Mouse (Mus musculus) ES-E14 (cell line): ENCODE results near the gene Eps15l1. TPM values are rescaled to one million over a fixed set of nuclear protein-coding genes. Genes with fewer than 3 reads are reported as not detected.

Experiments
- DNase-seq: peaks from one replicate; pipeline ENCODE4 v3.0.0-alpha.2; 2013; ENCODE audit warnings: low read depth, low spot score
- H3K27ac ChIP-seq: 2 replicates; pipeline ENCODE4 v1.5.1; 2012; ENCODE audit warnings: low read depth, mild to moderate bottlenecking, low read length, moderate library complexity, mixed read lengths; ENCODE audit not compliant: poor library complexity, insufficient read depth, severe bottlenecking
- H3K36me3 ChIP-seq: 2 replicates; pipeline ENCODE4 v1.6.1; 2012; ENCODE audit warnings: mild to moderate bottlenecking, low read length, moderate library complexity, mixed read lengths; ENCODE audit not compliant: control insufficient read depth, poor library complexity, insufficient read depth, severe bottlenecking
- H3K4me1 ChIP-seq, 2 experiments: fragments of 150-350 bp in 1 of 2; sonication (generic) in 1 of 2; 2 replicates each; pipeline ENCODE4 v1.6.1; 2012; ENCODE audit warnings: low read length in 2 of 2, mild to moderate bottlenecking in 1 of 2, mixed read lengths in 1 of 2; ENCODE audit not compliant: control insufficient read depth in 2 of 2, insufficient read depth in 2 of 2, poor library complexity in 1 of 2
- H3K4me3 ChIP-seq, 2 experiments: fragments of 150-350 bp in 1 of 2; sonication (generic) in 1 of 2; 2 replicates each; pipeline ENCODE4 v1.5.1; 2012; ENCODE audit warnings: low read length in 2 of 2, low read depth in 1 of 2, mild to moderate bottlenecking in 1 of 2, mixed read lengths in 1 of 2; ENCODE audit not compliant: insufficient read depth in 1 of 2, poor library complexity in 1 of 2, severe bottlenecking in 1 of 2
- H3K9ac ChIP-seq: 2 replicates; pipeline ENCODE4 v1.6.1; 2012; ENCODE audit warnings: low read depth, mild to moderate bottlenecking, low read length, mixed read lengths; ENCODE audit not compliant: poor library complexity, insufficient read depth, severe bottlenecking
- H3K9me3 ChIP-seq: fragments of 150-350 bp; sonication (generic); 2 replicates; pipeline ENCODE4 v1.6.1; 2012; ENCODE audit warnings: low read depth, mild to moderate bottlenecking, low read length; ENCODE audit not compliant: control insufficient read depth, insufficient read depth
- CHD2 ChIP-seq: IDR thresholded peaks from 2 replicates; pipeline ENCODE4 v1.6.1; 2014; ENCODE audit warnings: mild to moderate bottlenecking, low read depth, low read length, inconsistent platforms
- HCFC1 ChIP-seq: IDR thresholded peaks from 2 replicates; pipeline ENCODE4 v1.6.1; 2012; ENCODE audit warnings: low read length, inconsistent platforms, borderline replicate concordance; ENCODE audit not compliant: insufficient read depth
- MAFK ChIP-seq: IDR thresholded peaks from 2 replicates; pipeline ENCODE4 v1.6.1; 2014; ENCODE audit warnings: mild to moderate bottlenecking, low read depth, low read length, inconsistent platforms; ENCODE audit not compliant: insufficient read depth
- ZC3H11A ChIP-seq: IDR thresholded peaks from 2 replicates; pipeline ENCODE4 v1.6.1; 2012; ENCODE audit warnings: low read depth, mild to moderate bottlenecking, inconsistent platforms, low read length, borderline replicate concordance
- ZNF384 ChIP-seq: IDR thresholded peaks from 2 replicates; pipeline ENCODE4 v1.6.1; 2012; ENCODE audit warnings: low read depth, low read length, inconsistent platforms
- in situ Hi-C, 2 experiments: fragments of 600-800 bp; cut with MboI; formaldehyde crosslinking; loops; one replicate each; pipeline ENCODE4 v1.15.1; 2025; ENCODE audit warnings: low sequenced_read_pairs in 2 of 2, inconsistent platforms in 1 of 2; ENCODE audit not compliant: unreplicated experiment in 2 of 2
- total RNA-seq: library from RNA; depleted of rRNA; stranded (reverse); fragments of 300-350 nt; gene quantifications from 2 replicates; pipeline ENCODE4 v1.2.3, GENCODE M21; 2012

The Eps15l1 gene
- total RNA-seq, 1 experiment = 41.7 TPM

- no peak for DNase-seq
- H3K36me3 ChIP-seq = peaks cover 11% of the 10 kb centered on the region; the same call in 1 of the 2 replicates
- H3K27ac ChIP-seq = peak overlapping the region; percentile 37; the same call in 1 of the 2 replicates
- no peak overlapping the region for H3K4me3 ChIP-seq
- H3K9me3 ChIP-seq = no peaks in the 10 kb centered on the region
- TF ChIP-seq HCFC1 (no peak), MAFK (no peak), ZC3H11A (no peak), ZNF384 (no peak), CHD2 (no peak)
- in situ Hi-C loops = no loop called here
- peak overlapping the region; percentile 14; the same call in 1 of the 2 replicates for H3K9ac ChIP-seq
- H3K4me1 ChIP-seq = peaks cover 14% of the 10 kb centered on the region in 2 experiments
Measured at GRCm38 (mm10) chr8:72353700-72354045, 67.6 kb downstream of the Eps15l1 start.

DNA sequence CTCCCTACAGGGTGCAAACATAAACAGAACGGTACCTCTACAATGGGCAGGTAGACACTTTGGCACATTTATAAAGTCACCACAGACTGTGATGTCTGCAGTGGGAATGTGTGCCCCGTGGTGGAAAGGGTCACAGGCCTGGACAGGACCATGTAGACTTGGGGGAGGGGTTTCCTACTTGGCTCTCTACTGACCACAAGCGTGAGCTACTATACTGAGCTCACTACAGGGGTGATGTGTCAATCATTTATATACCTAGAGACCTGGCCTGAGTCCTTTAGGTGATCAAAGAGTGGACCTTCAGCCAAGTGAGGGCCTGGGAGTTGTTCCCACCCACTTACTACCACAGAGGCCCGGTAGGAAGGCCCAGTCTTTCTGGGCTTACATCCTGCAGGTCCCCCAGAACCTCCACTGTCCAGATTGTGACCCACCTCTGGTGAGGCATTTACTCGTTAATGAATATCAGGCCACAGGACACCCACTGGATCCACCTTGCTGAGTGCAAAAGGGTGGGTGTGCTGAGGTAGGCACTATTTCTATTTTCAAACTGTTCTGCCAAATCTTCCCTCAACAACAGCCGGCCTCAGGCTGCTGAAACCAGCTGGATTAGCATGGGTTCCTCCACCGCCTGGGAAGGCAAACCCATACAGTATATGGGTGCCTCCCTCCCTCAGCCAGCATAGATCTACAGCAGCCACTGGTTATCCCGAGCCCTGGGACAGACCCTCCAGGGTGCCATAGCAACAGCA is 68.1 kb downstream of the Eps15l1 start:
- Histone ChIP-seq H3K27ac (no peak overlapping the region), H3K4me1 (peaks cover 17 to 18% of the 10 kb centered on the region in 2 experiments), H3K36me3 (peaks cover 11% of the 10 kb centered on the region; the same call in 1 of the 2 replicates), H3K9me3 (no peaks in the 10 kb centered on the region), H3K9ac (no peak overlapping the region), H3K4me3 (no peak overlapping the region)
- in situ Hi-C loops = no loop called here
- DNase-seq = no peak
- TF ChIP-seq ZNF384 (no peak), HCFC1 (no peak), ZC3H11A (no peak), MAFK (no peak), CHD2 (no peak)

DNA sequence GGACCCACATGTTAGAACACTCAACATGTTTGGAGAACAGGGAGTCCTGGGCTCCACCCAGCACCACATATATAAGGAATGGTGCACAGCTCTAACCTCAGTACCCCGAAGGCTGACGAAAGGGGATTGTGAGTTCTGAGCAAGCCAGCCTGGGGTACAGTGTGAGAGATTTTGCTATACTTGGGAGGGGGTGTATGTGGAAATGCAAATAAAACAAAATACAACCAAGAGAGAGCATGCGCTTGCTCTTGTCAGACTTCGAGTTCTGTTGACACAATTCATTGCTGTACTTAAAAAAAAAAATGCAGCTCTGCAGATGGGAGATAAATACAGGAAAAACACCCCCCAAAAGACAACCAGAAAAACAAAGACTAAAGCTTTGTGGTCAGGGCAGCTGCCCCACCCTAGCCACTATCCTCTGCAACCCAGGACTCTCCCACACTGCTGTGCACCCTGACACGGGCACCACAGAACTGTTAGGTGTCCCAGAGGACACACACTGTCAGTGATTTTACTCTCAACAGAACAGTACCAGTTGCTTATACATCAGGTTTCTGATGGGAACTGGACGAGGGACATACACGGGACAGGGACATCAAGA is 69.8 kb downstream of the Eps15l1 start:
- no peak for DNase-seq
- peaks cover 17 to 18% of the 10 kb centered on the region in 2 experiments for H3K4me1 ChIP-seq
- H3K27ac ChIP-seq = no peak overlapping the region
- H3K9me3 ChIP-seq = no peaks in the 10 kb centered on the region
- in situ Hi-C loops = no loop called here
- peaks cover 6% of the 10 kb centered on the region; the same call in 1 of the 2 replicates for H3K36me3 ChIP-seq
- no peak overlapping the region for H3K9ac ChIP-seq
- H3K4me3 ChIP-seq = no peak overlapping the region
- TF ChIP-seq MAFK (no peak), ZNF384 (no peak), ZC3H11A (no peak), CHD2 (no peak), HCFC1 (no peak)

DNA sequence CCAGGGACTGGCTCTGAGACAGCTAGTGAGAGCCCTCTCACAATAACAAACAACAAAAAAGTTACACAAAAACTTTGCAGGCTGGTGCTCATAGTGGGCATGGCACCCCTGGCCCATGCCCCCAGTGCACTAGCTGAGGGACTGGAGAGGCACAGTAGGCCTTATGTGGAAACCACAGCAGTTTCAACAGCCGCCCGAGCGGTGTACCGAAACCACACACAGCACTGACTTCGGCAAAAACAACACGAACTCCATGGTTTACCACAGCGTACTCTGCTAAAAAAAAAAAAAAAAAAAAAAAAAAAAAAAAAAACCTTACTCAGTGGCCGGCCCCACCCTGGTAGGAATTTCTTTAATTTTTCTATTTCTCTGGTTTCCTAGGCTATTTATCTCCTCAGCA is 70.5 kb downstream of the Eps15l1 start:
- Histone ChIP-seq H3K4me1 (peaks cover 17 to 18% of the 10 kb centered on the region in 2 experiments), H3K9me3 (no peaks in the 10 kb centered on the region), H3K36me3 (peaks cover 4% of the 10 kb centered on the region; the same call in 1 of the 2 replicates), H3K27ac (no peak overlapping the region), H3K4me3 (no peak overlapping the region), H3K9ac (no peak overlapping the region)
- in situ Hi-C loops = no loop called here
- TF ChIP-seq ZNF384 = peak; percentile 83; the same call in 1 of the 2 replicates
- TF ChIP-seq HCFC1 = no peak
- no peak for DNase-seq

DNA sequence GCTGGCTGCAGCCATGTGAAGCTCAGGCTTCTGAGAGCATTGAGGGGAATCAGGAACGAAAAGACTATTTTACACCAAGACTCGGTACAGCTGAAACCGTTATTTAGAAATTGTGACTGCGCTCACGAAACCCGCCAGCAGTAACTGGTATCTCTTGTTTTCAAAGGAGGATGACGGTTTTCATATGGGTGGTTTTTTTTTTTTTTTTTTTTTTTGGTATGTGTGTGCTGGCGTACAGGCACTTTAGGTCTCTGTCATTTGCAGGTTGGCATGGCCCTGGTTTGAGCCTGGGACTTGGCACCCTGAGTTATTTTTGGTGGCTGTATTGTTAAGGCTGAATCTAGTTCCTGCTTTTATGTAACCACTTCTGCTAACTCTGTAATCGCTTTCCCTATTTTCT is 71.4 kb downstream of the Eps15l1 start:
- H3K9ac ChIP-seq = no peak overlapping the region
- TF ChIP-seq ZNF384 (peak; percentile 50; the same call in 1 of the 2 replicates), MAFK (no peak)
- peaks cover 8% of the 10 kb centered on the region; the same call in 1 of the 2 replicates for H3K36me3 ChIP-seq
- H3K9me3 ChIP-seq = no peaks in the 10 kb centered on the region
- no peak overlapping the region for H3K27ac ChIP-seq
- no peak overlapping the region for H3K4me3 ChIP-seq
- no peak for DNase-seq
- in situ Hi-C loops = no loop called here
- H3K4me1 ChIP-seq = peaks cover 13 to 18% of the 10 kb centered on the region in 2 experiments
